Mouse (Mus musculus): Measurements from ENCODE around the gene Fkbp3.

DNA sequence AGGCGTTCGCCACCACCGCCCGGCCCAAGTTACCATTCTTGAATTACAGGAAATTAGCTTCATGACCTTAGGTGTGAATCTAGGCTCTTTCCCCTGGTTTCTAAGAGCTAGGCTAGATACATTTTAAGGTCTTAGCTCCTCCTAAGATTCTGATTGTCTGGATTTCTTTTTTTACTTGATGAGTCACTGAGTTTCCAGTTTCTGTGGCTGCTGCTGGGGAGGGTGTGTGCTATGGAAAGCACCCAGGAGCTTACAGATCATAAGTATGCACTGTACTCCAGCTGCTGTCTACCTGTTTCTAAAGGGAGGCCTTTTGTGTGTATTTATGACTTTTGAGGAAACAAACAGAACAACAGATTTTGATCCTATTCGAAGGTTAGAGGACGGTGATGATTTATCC, 51.0 kb downstream of the Fkbp3 start:
- TF ChIP-seq CTCF (IDR thresholded peaks at IDR 0.05; ENCODE audit: control insufficient read depth, insufficient read depth, low read length) = no peak
- no peak for TF ChIP-seq POLR2A (IDR thresholded peaks at IDR 0.05; ENCODE audit: borderline replicate concordance, control insufficient read depth, low read depth, low read length)

All from bone marrow, adult 2 months (tissue).